Mouse (Mus musculus): ENCODE results near the gene Slc39a11.

- no peak for TF ChIP-seq CTCF (IDR thresholded peaks at IDR 0.05; ENCODE audit: control insufficient read depth, insufficient read depth, low read length)
- no peak for TF ChIP-seq POLR2A (IDR thresholded peaks at IDR 0.05; ENCODE audit: borderline replicate concordance, control insufficient read depth, low read depth, low read length)
Measured at GRCm38 (mm10) chr11:113661835-113662351, 12.0 kb upstream of the Slc39a11 start.
